Mouse (Mus musculus) lung, adult 2 months (tissue): ENCODE data around the gene Yy1.

ENCODE experiments used
- CTCF ChIP-seq: fragments of 200-500 bp; IDR thresholded peaks from 2 replicates; pipeline ENCODE4 v1.5.1; 2011; ENCODE audit warnings: mild to moderate bottlenecking, low read length, control low read depth; ENCODE audit not compliant: insufficient read depth
- POLR2A ChIP-seq: fragments of 200-500 bp; IDR thresholded peaks from 2 replicates; pipeline ENCODE4 v1.6.1; 2011; ENCODE audit warnings: low read depth, mild to moderate bottlenecking, control low read depth, low read length, borderline replicate concordance; ENCODE audit errors: extremely low read depth

GRCm38 (mm10) chr12:108785161-108785560, 7.6 kb upstream of the Yy1 start:
- TF ChIP-seq CTCF (no peak), POLR2A (no peak)
